Mouse (Mus musculus): ENCODE results near the gene B3galnt1. TPM values are rescaled to one million over a fixed set of nuclear protein-coding genes. Genes with fewer than 3 reads are reported as not detected.

B3galnt1 gene
- polyA plus RNA-seq, 1 experiment from 2014 or later = 21.8 TPM

GRCm38 (mm10) chr3:69596116-69596515 lies 2.6 kb downstream of the B3galnt1 start:
- no peak overlapping the region for H3K4me2 ChIP-seq (replicated peaks; ENCODE audit: low read depth)
- no peaks in the 10 kb centered on the region for H3K9me3 ChIP-seq (ENCODE audit: control insufficient read depth)
- H3K4me3 ChIP-seq (ENCODE audit: low read depth, low read length) = no peak overlapping the region
- H3K36me3 ChIP-seq (ENCODE audit: control insufficient read depth, insufficient read depth) = no peaks in the 10 kb centered on the region
- ATAC-seq = no peak
- peaks cover 6% of the 10 kb centered on the region; the same call in 1 of the 2 replicates for H3K27me3 ChIP-seq (replicated peaks; ENCODE audit: control insufficient read depth, insufficient read depth, low read length)
- TF ChIP-seq CTCF (IDR thresholded peaks at IDR 0.05; ENCODE audit: low read depth) = no peak
- no peak overlapping the region for H3K27ac ChIP-seq (ENCODE audit: low read depth, low read length)
- H3K4me1 ChIP-seq (replicated peaks; ENCODE audit: control insufficient read depth, insufficient read depth, low read length) = no peaks in the 10 kb centered on the region
- WGBS = 75% methylated on average over 3 of the region's 3 CpGs
- no peak overlapping the region for H3K9ac ChIP-seq (ENCODE audit: low read depth, low read length)

GRCm38 (mm10) chr3:69594071-69594470 lies 4.7 kb downstream of the B3galnt1 start:
- ATAC-seq = no peak
- H3K27ac ChIP-seq (ENCODE audit: low read depth, low read length) = no peak overlapping the region
- WGBS = 65% methylated on average over 9 of the region's 9 CpGs
- H3K36me3 ChIP-seq (ENCODE audit: control insufficient read depth, insufficient read depth) = no peaks in the 10 kb centered on the region
- no peak overlapping the region for H3K4me3 ChIP-seq (ENCODE audit: low read depth, low read length)
- H3K27me3 ChIP-seq (replicated peaks; ENCODE audit: control insufficient read depth, insufficient read depth, low read length) = 0 out of 2 replicates have a peak, but pooled peaks cover 3% of the 10 kb centered on the region
- H3K4me1 ChIP-seq (replicated peaks; ENCODE audit: control insufficient read depth, insufficient read depth, low read length) = no peaks in the 10 kb centered on the region
- H3K4me2 ChIP-seq (replicated peaks; ENCODE audit: low read depth) = no peak overlapping the region
- no peak overlapping the region for H3K9ac ChIP-seq (ENCODE audit: low read depth, low read length)
- H3K9me3 ChIP-seq (ENCODE audit: control insufficient read depth) = no peaks in the 10 kb centered on the region
- no peak for TF ChIP-seq CTCF (IDR thresholded peaks at IDR 0.05; ENCODE audit: low read depth)

- Histone ChIP-seq H3K4me2 (replicated peaks; ENCODE audit: low read depth) (no peak overlapping the region), H3K9ac (ENCODE audit: low read depth, low read length) (no peak overlapping the region), H3K4me3 (ENCODE audit: low read depth, low read length) (no peak overlapping the region), H3K4me1 (replicated peaks; ENCODE audit: control insufficient read depth, insufficient read depth, low read length) (no peaks in the 10 kb centered on the region), H3K27me3 (replicated peaks; ENCODE audit: control insufficient read depth, insufficient read depth, low read length) (no peaks in the 10 kb centered on the region), H3K36me3 (ENCODE audit: control insufficient read depth, insufficient read depth) (no peaks in the 10 kb centered on the region), H3K27ac (ENCODE audit: low read depth, low read length) (no peak overlapping the region), H3K9me3 (ENCODE audit: control insufficient read depth) (no peaks in the 10 kb centered on the region)
- WGBS = 90% methylated on average over 8 of the region's 8 CpGs
- no peak for ATAC-seq
- TF ChIP-seq CTCF (IDR thresholded peaks at IDR 0.05; ENCODE audit: low read depth) = no peak
These were observed 5.3 kb downstream of the B3galnt1 start for GRCm38 (mm10) chr3:69593426-69593825.

GRCm38 (mm10) chr3:69588101-69588760 lies 10.5 kb downstream of the B3galnt1 start:
- peak; percentile 79 for ATAC-seq
- H3K27ac ChIP-seq (ENCODE audit: low read depth, low read length) = peak overlapping the region; percentile 73

GRCm38 (mm10) chr3:69583798-69584197 lies 15.0 kb downstream of the B3galnt1 start:
- peak; percentile 84 for ATAC-seq
- H3K9ac ChIP-seq (ENCODE audit: low read depth, low read length) = no peak overlapping the region
- H3K4me2 ChIP-seq (replicated peaks; ENCODE audit: low read depth) = no peak overlapping the region
- no peaks in the 10 kb centered on the region for H3K27me3 ChIP-seq (replicated peaks; ENCODE audit: control insufficient read depth, insufficient read depth, low read length)
- no peak overlapping the region for H3K4me3 ChIP-seq (ENCODE audit: low read depth, low read length)
- WGBS = 43% methylated on average over 1 of the region's 1 CpGs
- H3K36me3 ChIP-seq (ENCODE audit: control insufficient read depth, insufficient read depth) = no peaks in the 10 kb centered on the region
- peaks cover 7% of the 10 kb centered on the region; the same call in 1 of the 2 replicates for H3K4me1 ChIP-seq (replicated peaks; ENCODE audit: control insufficient read depth, insufficient read depth, low read length)
- TF ChIP-seq CTCF (IDR thresholded peaks at IDR 0.05; ENCODE audit: low read depth) = no peak
- H3K27ac ChIP-seq (ENCODE audit: low read depth, low read length) = peak overlapping the region; percentile 35; the same call in 1 of the 2 replicates
- H3K9me3 ChIP-seq (ENCODE audit: control insufficient read depth) = no peaks in the 10 kb centered on the region

More at GRCm38 (mm10) chr3:69588101-69588760, 10.5 kb downstream of the B3galnt1 start:
- WGBS = 50% methylated on average over 10 of the region's 10 CpGs
- no peak overlapping the region for H3K9ac ChIP-seq (ENCODE audit: low read depth, low read length)
- H3K36me3 ChIP-seq (ENCODE audit: control insufficient read depth, insufficient read depth) = no peaks in the 10 kb centered on the region
- H3K4me3 ChIP-seq (ENCODE audit: low read depth, low read length) = no peak overlapping the region
- H3K4me2 ChIP-seq (replicated peaks; ENCODE audit: low read depth) = peak overlapping the region; percentile 40
- H3K9me3 ChIP-seq (ENCODE audit: control insufficient read depth) = no peaks in the 10 kb centered on the region
- H3K4me1 ChIP-seq (replicated peaks; ENCODE audit: control insufficient read depth, insufficient read depth, low read length) = peaks cover 7% of the 10 kb centered on the region; the same call in 1 of the 2 replicates
- TF ChIP-seq CTCF (IDR thresholded peaks at IDR 0.05; ENCODE audit: low read depth) = 0 out of 2 replicates have a peak, but pooled peaks have one; percentile 11
- H3K27me3 ChIP-seq (replicated peaks; ENCODE audit: control insufficient read depth, insufficient read depth, low read length) = no peaks in the 10 kb centered on the region

GRCm38 (mm10) chr3:69578791-69579190 lies 20.0 kb downstream of the B3galnt1 start:
- Histone ChIP-seq H3K4me3 (ENCODE audit: low read depth, low read length) (no peak overlapping the region), H3K27me3 (replicated peaks; ENCODE audit: control insufficient read depth, insufficient read depth, low read length) (no peaks in the 10 kb centered on the region), H3K4me1 (replicated peaks; ENCODE audit: control insufficient read depth, insufficient read depth, low read length) (no peaks in the 10 kb centered on the region), H3K4me2 (replicated peaks; ENCODE audit: low read depth) (no peak overlapping the region), H3K36me3 (ENCODE audit: control insufficient read depth, insufficient read depth) (no peaks in the 10 kb centered on the region), H3K9me3 (ENCODE audit: control insufficient read depth) (no peaks in the 10 kb centered on the region), H3K27ac (ENCODE audit: low read depth, low read length) (no peak overlapping the region), H3K9ac (ENCODE audit: low read depth, low read length) (no peak overlapping the region)
- no peak for ATAC-seq
- TF ChIP-seq CTCF (IDR thresholded peaks at IDR 0.05; ENCODE audit: low read depth) = peak; percentile 53
- WGBS = 100% methylated on average over 1 of the region's 1 CpGs

Data from intestine, postnatal 0 days (tissue).